Mouse (Mus musculus) adrenal gland, postnatal 36 days (tissue): ENCODE measurements around the gene Cavin1. TPM values are rescaled to one million over a fixed set of nuclear protein-coding genes. Genes with fewer than 3 reads are reported as not detected.
A peak's percentile ranks its signal among the peaks of the same experiment; 100 is the strongest.
"Not testable (repeated sequence)": the region's sequence is repeated elsewhere in the genome, so short reads cannot be mapped to it uniquely, and the experiment has no call there.

ENCODE experiments used
- DNase-seq, 2 experiments: peaks; one replicate each; pipeline ENCODE4 v3.0.0; 2021; ENCODE audit warnings: mixed read lengths in 1 of 2
- long read RNA-seq, 2 experiments: library from polyadenylated mRNA; stranded (forward); transcript quantifications; one replicate each; pipeline ENCODE4 v2.0.0; 2021; ENCODE audit warnings: borderline sequencing depth in 2 of 2
- total RNA-seq, 2 experiments: library from RNA; stranded (reverse); gene quantifications; 2 replicates each; pipeline ENCODE4 v1.2.3; 2021

The Cavin1 gene
- total RNA-seq = 100 to 1,000 TPM; 307 to 340 TPM
- long read RNA-seq, experiment 1, transcript Cavin1-201 (2 exons, 3,491 nt) = major isoform, 27 of 114 reads
- long read RNA-seq, experiment 1, partial matches to known transcripts = 0 of 114 reads
- long read RNA-seq, experiment 1, other reads (novel, unspliced or antisense) = 86 of 114 reads
- long read RNA-seq, experiment 2, transcript Cavin1-201 (2 exons, 3,491 nt) = major isoform, 16 of 33 reads
- long read RNA-seq, experiment 2, partial matches to known transcripts = 0 of 33 reads
- long read RNA-seq, experiment 2, other reads (novel, unspliced or antisense) = 17 of 33 reads

GRCm38 (mm10) chr11:100970557-100970937, at the start of gene Cavin1:
TSS of gene Cavin1 (minus strand) at chr11:100970887.
- peak; percentile 99 for DNase-seq

GRCm38 (mm10) chr11:101011641-101012040, 41.0 kb upstream of the Cavin1 start:
- DNase-seq = no peak

DNA sequence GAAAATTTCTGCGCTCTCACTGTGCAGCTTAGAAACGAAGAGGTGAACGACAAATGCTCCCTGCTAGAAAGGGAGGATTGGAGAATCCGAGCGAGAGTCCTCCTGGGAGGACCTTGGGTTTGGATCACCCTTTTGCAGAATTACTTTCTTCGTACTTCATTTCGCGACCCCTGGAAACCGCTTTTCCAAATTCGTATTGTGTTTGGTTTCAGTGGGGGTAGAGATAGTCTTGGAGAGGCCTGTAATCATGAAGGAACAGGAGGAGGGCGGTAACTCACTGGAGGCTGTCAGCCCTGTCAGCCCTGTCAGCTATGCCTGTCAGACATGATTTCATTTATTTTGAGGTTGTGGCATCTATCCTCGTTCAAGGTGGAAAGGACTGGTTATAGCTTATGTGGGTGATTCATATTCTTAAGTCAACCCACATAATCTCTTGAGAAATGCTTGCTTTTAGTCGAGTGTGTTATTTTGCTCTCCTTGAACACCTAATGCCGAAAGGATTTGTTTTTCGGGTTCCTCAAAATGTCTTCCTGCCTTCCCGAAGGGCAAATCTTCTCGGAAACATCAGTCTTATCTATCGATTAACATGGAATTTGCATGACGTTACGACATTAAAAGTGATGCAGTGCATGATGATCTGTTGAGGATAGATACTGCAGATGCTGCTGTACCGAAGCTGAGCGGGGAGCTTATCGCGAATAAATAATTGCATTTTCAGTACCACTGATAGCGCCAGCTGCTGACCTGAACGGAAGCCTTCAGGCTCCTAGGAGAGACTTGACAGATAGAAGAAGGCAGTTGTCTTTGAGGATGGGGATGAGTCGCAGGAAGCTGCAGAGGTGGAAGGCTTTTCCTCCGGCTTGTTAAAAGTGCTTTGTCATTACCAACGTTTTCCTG, 39.4 kb upstream of the Cavin1 start:
- DNase-seq = peak; percentile 17 to 42

- peak; percentile 98 for DNase-seq
These were observed 38.6 kb upstream of the Cavin1 start, which contains the start of gene Atp6v0a1 for GRCm38 (mm10) chr11:101009046-101009887. TSS of gene Atp6v0a1 (plus strand) at chr11:101009452.

DNA sequence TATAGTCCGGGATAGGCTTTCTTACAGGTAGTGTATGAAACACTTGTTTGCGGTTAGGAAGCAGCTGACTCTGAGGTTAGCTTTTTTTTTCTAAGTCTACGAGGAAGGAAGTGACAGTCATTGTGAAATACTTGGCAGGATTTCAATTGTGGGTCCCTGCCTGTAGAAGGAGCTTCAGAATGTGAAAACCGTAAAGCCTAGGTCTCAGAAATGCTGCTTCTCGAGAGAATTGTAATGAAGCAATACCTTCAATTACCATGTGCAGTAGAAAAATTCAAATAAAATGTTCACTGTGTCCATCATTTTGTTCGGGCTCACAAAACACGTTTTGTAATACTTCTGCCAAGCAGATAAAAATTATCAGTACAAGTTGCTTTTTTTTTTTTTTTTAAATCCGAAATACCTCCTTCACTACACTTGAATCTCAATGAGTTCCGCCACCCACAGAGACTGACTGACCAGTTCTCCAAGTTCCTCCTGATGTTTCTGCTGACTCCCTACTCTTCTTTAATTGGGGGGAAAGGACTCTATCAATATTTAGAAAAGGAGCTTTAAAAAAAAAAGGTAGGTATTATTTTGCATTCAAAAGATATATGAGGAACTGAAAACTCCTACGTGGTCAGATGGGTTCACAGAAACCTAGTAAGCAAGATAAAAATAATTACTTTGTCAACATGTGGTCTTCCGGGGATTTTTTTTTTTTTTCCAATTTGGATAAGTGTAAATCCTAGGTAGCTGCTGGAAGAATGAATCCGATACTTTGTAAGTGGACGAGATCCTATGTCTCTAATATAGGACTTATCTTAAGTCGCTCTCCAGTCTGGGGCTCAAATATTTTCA, 37.7 kb upstream of the Cavin1 start:
- DNase-seq = peak in 1 of 2 experiments; percentile 45

GRCm38 (mm10) chr11:101003025-101003685, 32.5 kb upstream of the Cavin1 start:
- DNase-seq = no peak

- not testable (repeated sequence) for DNase-seq
These were observed 31.3 kb upstream of the Cavin1 start for GRCm38 (mm10) chr11:101001875-101002552.

DNA sequence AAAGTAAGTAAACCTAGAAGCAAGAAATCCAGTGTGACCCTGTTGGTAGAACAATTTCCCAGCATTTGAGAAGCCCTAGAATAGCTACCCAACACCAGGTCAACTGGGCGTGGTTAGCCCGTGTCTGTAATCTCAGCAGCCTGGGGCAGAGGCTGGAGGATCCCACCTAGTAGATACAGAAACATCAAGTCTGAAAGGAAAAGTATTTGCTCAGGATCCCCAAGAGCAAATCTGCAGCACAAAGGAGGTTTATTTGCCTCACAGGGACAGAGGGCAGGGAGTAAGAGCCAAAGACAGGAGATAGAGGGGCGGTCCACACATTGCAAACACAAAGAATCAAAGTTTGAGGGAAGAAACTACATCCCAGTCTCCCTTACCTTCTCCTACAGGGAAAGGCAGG, 28.6 kb upstream of the Cavin1 start:
- DNase-seq = no peak

GRCm38 (mm10) chr11:100998836-100999235, 28.1 kb upstream of the Cavin1 start:
- no peak for DNase-seq

- DNase-seq = no peak
These were observed 25.8 kb upstream of the Cavin1 start for GRCm38 (mm10) chr11:100996501-100996900.

DNA sequence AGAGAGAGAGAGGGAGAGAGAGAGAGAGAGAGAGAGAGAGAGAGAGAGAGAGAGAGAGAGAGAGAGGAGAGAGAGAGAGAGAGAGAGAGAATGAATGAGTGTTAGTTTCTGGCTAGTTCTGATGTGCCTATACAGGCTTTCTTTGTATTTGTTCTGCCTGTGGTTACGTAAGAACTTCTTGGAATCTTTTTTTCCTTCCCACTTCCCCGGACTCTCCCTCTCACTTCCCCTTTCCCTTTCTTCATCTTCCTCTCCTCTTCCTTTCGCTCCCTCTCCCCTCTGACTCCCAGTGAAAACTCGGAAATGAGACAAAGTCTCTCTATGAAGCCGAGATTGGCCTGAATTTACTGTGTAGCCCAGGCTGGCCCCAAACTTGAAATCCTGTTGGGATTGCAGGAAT, 24.0 kb upstream of the Cavin1 start:
- no peak for DNase-seq

DNA sequence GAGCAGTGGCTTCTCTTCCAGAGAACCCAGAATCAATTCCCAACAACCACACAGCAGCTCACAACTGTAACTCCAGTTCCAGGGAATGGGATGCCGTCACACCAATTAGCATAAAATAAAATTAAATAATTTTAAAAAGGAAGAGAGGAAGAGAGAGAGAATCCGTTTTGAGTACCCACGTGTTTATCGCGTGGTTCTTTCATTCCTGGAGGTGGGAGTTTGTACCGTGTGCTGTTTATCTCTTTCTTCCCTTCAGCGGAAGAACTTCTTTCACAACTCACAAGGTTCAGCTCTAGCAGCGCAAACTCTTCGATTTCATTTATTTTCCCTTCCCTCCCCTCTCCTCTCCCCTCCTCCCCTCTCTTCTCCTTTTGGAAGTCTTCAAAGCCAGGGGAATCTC, 23.5 kb upstream of the Cavin1 start:
- no peak for DNase-seq

GRCm38 (mm10) chr11:100993437-100993836, 22.8 kb upstream of the Cavin1 start:
- no peak for DNase-seq

GRCm38 (mm10) chr11:100991027-100991534, 20.4 kb upstream of the Cavin1 start:
- no peak for DNase-seq

DNA sequence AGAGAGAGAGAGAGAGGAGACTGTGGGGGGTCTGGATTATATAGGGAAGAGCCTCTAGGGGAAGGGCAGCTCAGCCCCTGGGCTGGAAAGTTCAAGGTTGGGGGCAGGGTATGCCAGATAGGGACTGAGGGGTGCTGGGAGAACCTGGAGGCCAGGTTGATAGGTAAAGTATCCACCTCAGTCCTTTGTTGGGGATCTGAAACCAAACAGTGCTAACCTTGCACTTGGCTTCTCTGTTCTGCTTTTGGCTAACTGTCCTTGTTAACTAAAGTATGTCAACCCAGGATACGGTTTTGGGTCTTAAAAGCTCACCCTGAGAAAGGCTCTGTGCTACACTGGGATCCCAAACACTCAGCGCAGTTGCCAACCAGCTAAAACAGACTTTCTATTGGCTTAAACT, 19.0 kb upstream of the Cavin1 start:
- no peak for DNase-seq

DNA sequence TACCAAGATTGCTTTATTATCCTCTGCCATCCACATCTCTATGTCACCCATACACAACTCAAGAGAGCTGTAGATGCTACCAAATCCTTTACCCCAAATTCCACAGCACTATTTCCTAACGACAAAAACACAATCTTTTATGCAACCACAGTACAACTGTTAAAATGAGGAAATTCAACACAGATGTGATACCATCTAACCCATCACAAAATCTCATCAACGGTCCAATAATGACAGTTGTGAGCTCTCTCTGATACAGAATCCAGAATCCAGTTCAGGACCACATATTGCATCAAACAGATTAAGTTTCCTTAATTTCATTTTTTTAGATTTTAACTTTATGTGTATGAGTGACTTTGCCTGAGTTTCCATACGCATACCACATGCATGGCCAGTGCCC, 18.0 kb upstream of the Cavin1 start:
- no peak for DNase-seq

GRCm38 (mm10) chr11:100985607-100986006, 14.9 kb upstream of the Cavin1 start:
- DNase-seq = no peak

GRCm38 (mm10) chr11:100983778-100984131, 13.1 kb upstream of the Cavin1 start:
- no peak for DNase-seq

DNA sequence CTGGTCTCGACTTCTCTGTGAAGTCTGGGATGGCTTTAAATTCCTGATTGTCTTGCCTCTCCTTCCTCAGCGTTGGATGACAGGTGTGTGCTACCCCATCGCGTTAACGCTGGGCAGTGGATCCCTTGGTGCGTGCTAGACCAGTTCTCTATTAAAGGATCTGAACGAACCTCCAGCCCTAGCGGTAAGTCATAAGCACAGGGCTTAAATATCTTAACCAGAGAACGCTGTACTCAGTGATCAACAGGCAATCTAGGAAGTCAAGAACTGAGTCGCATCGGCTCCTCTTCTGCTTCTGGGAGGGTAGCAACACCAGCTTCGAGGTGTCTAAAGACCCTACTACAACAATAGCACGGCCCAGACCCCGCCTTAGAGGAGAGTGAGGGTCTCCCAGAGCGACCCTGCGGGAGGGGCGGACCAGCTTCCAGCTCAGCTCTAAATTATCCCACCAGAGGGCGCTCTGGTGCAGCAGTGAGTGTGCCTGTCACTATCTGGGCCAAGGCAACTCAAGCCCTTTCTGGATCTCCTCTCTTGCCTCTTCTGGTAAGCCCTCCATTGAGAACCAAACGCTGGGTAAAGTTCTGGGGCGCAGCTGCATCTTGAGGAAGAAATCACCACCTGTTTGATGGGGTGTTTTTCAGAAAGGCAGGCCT, 12.6 kb upstream of the Cavin1 start:
- peak; percentile 86 to 91 for DNase-seq

DNA sequence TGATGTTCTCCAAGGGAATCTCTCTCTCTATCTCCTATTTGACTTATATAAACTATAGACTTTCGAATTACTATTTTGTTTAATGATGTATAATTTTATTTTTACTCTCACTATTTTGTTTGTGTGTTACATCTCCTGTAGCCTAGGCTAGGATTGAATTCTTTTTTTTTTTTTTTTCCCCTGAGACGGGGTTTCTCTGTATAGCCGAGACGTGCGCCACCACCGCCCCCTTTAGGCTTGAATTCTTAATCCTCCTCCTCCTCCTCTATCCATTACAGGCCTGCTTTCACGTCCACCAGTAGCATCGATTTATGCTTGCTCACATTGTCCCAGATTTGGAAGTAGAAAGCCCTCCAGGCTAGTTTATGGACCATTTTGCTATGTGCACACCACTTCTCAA, 11.4 kb upstream of the Cavin1 start:
- DNase-seq = no peak
